Mouse (Mus musculus): ENCODE measurements around the gene Blmh.

DNA sequence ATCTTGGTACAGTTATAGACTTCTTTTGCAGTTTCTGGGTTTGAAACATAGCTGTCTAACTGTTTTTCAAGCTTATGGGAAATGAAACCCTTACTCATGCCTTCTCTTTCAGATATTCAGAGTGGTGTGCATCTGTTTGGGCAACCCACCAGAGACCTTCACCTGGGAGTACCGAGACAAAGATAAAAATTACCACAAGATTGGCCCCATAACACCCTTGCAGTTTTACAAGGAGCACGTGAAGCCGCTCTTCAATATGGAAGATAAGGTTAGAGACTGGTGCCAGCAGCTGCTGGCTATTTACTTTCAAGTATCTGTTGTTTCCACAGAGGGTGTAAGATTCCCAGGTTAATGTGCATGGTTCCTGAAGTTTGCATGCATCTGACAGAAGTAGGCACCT, 41.1 kb downstream of the Blmh start:
- TF ChIP-seq CTCF (IDR thresholded peaks at IDR 0.05; ENCODE audit: low read depth) (no peak), EP300 (IDR thresholded peaks at IDR 0.05; ENCODE audit: low read depth) (no peak)

All from liver, embryonic 14.5 days (tissue).